Mouse (Mus musculus) midbrain, embryonic 15.5 days (tissue): ENCODE measurements at regions not wholly inside any gene's neighbourhood (a gene's known extent, or its start where the extent isn't known, plus 50 kb on each side); places are given as distances from the start of the nearest gene placed in this dataset.

ENCODE experiments used
- ATAC-seq: fragments of 200-750 bp; cut with Nextera tagmentation; replicated peaks from 2 replicates; pipeline ENCODE4 v1.8.0; 2017; ENCODE audit warnings: moderate TSS enrichment
- H3K27ac ChIP-seq: fragments of 300-500 bp; sonication (generic); 2 replicates; pipeline ENCODE4 v1.5.1; 2015; ENCODE audit warnings: mild to moderate bottlenecking, inconsistent platforms
- H3K27me3 ChIP-seq: fragments of 300-500 bp; sonication (generic); replicated peaks from 2 replicates; pipeline ENCODE4 v1.6.1; 2015; ENCODE audit warnings: inconsistent platforms
- H3K36me3 ChIP-seq: fragments of 300-500 bp; sonication (generic); replicated peaks from 2 replicates; pipeline ENCODE4 v1.6.1; 2015; ENCODE audit warnings: inconsistent platforms
- H3K4me1 ChIP-seq: fragments of 300-500 bp; sonication (generic); 2 replicates; pipeline ENCODE4 v1.6.1; 2015; ENCODE audit warnings: inconsistent platforms
- H3K4me2 ChIP-seq: fragments of 300-500 bp; sonication (generic); 2 replicates; pipeline ENCODE4 v1.6.1; 2015; ENCODE audit warnings: inconsistent platforms, mild to moderate bottlenecking, moderate library complexity
- H3K4me3 ChIP-seq: fragments of 300-500 bp; sonication (generic); 2 replicates; pipeline ENCODE4 v1.5.1; 2015; ENCODE audit warnings: mild to moderate bottlenecking, inconsistent platforms
- H3K9ac ChIP-seq: fragments of 300-500 bp; sonication (generic); 2 replicates; pipeline ENCODE4 v1.6.1; 2015; ENCODE audit warnings: mild to moderate bottlenecking, inconsistent platforms
- H3K9me3 ChIP-seq: fragments of 300-500 bp; sonication (generic); 2 replicates; pipeline ENCODE4 v1.6.1; 2016; ENCODE audit warnings: inconsistent platforms
- WGBS: fragments of 180-500 bp; shearing (Covaris S2); methylation state at CpG from one replicate; pipeline ENCODE4 v1.1.7; 2015; ENCODE audit warnings: mixed read lengths; 5-methylcytosine and 5-hydroxymethylcytosine counted together

GRCm38 (mm10) chr15:56047832-56048231, 1429.6 kb downstream of the Slc22a22 start:
- Histone ChIP-seq H3K36me3 (no peaks in the 10 kb centered on the region), H3K9ac (no peak overlapping the region), H3K4me3 (no peak overlapping the region), H3K4me2 (no peak overlapping the region), H3K9me3 (no peaks in the 10 kb centered on the region), H3K4me1 (no peaks in the 10 kb centered on the region), H3K27ac (no peak overlapping the region), H3K27me3 (no peaks in the 10 kb centered on the region)
- no peak for ATAC-seq
- 78% methylated on average over 2 of the region's 2 CpGs for WGBS

GRCm38 (mm10) chr15:56046679-56047532, 1430.5 kb downstream of the Slc22a22 start:
- H3K9ac ChIP-seq = peak overlapping the region; percentile 35; the same call in 1 of the 2 replicates
- peak overlapping the region; percentile 59 for H3K4me2 ChIP-seq
- H3K36me3 ChIP-seq = no peaks in the 10 kb centered on the region
- ATAC-seq = peak; percentile 94
- no peaks in the 10 kb centered on the region for H3K27me3 ChIP-seq
- H3K4me1 ChIP-seq = no peaks in the 10 kb centered on the region
- H3K9me3 ChIP-seq = no peaks in the 10 kb centered on the region
- peak overlapping the region; percentile 37 for H3K4me3 ChIP-seq
- WGBS = 28% methylated on average over 16 of the region's 16 CpGs
- H3K27ac ChIP-seq = no peak overlapping the region

GRCm38 (mm10) chr15:56045510-56046245, 1431.7 kb downstream of the Slc22a22 start:
- Histone ChIP-seq H3K9me3 (no peaks in the 10 kb centered on the region), H3K4me1 (no peaks in the 10 kb centered on the region), H3K27ac (no peak overlapping the region), H3K36me3 (no peaks in the 10 kb centered on the region), H3K27me3 (no peaks in the 10 kb centered on the region), H3K4me3 (no peak overlapping the region), H3K9ac (no peak overlapping the region), H3K4me2 (no peak overlapping the region)
- ATAC-seq = no peak
- WGBS = 87% methylated on average over 10 of the region's 10 CpGs

GRCm38 (mm10) chr15:56043282-56043681, 1434.1 kb downstream of the Slc22a22 start:
- H3K27ac ChIP-seq = no peak overlapping the region
- WGBS = 83% methylated on average over 4 of the region's 4 CpGs
- no peaks in the 10 kb centered on the region for H3K36me3 ChIP-seq
- no peak for ATAC-seq
- no peak overlapping the region for H3K4me3 ChIP-seq
- no peaks in the 10 kb centered on the region for H3K4me1 ChIP-seq
- no peak overlapping the region for H3K4me2 ChIP-seq
- H3K9me3 ChIP-seq = no peaks in the 10 kb centered on the region
- no peak overlapping the region for H3K9ac ChIP-seq
- H3K27me3 ChIP-seq = no peaks in the 10 kb centered on the region

GRCm38 (mm10) chr15:56042449-56042848, 1435.0 kb downstream of the Slc22a22 start:
- Histone ChIP-seq H3K27me3 (no peaks in the 10 kb centered on the region), H3K36me3 (no peaks in the 10 kb centered on the region), H3K9ac (no peak overlapping the region), H3K27ac (no peak overlapping the region), H3K4me2 (no peak overlapping the region), H3K4me3 (no peak overlapping the region), H3K9me3 (peaks cover 3% of the 10 kb centered on the region; the same call in 1 of the 2 replicates), H3K4me1 (no peaks in the 10 kb centered on the region)
- no peak for ATAC-seq

- no peak overlapping the region for H3K4me3 ChIP-seq
- no peaks in the 10 kb centered on the region for H3K27me3 ChIP-seq
- H3K4me2 ChIP-seq = no peak overlapping the region
- H3K9ac ChIP-seq = no peak overlapping the region
- no peaks in the 10 kb centered on the region for H3K4me1 ChIP-seq
- H3K9me3 ChIP-seq = no peaks in the 10 kb centered on the region; the same call in 1 of the 2 replicates
- 91% methylated on average over 2 of the region's 2 CpGs for WGBS
- no peak for ATAC-seq
- no peak overlapping the region for H3K27ac ChIP-seq
- H3K36me3 ChIP-seq = no peaks in the 10 kb centered on the region
Measured at GRCm38 (mm10) chr15:56030007-56030406, 1447.4 kb downstream of the Slc22a22 start.

- H3K4me3 ChIP-seq = no peak overlapping the region
- no peaks in the 10 kb centered on the region for H3K27me3 ChIP-seq
- H3K9me3 ChIP-seq = no peaks in the 10 kb centered on the region
- no peak overlapping the region for H3K4me2 ChIP-seq
- no peak overlapping the region for H3K27ac ChIP-seq
- H3K36me3 ChIP-seq = no peaks in the 10 kb centered on the region
- ATAC-seq = no peak
- WGBS = 23% methylated on average over 5 of the region's 5 CpGs
- no peak overlapping the region for H3K9ac ChIP-seq
- no peaks in the 10 kb centered on the region for H3K4me1 ChIP-seq
Measured at GRCm38 (mm10) chr15:56027197-56027818, 1450.1 kb downstream of the Slc22a22 start.

- peak; percentile 55; the same call in 1 of the 2 replicates for ATAC-seq
- H3K36me3 ChIP-seq = no peaks in the 10 kb centered on the region
- H3K4me2 ChIP-seq = no peak overlapping the region
- H3K27ac ChIP-seq = no peak overlapping the region
- no peaks in the 10 kb centered on the region for H3K27me3 ChIP-seq
- H3K9ac ChIP-seq = no peak overlapping the region
- no peaks in the 10 kb centered on the region for H3K9me3 ChIP-seq
- WGBS = 76% methylated on average over 1 of the region's 1 CpGs
- H3K4me3 ChIP-seq = no peak overlapping the region
- H3K4me1 ChIP-seq = no peaks in the 10 kb centered on the region
Measured at GRCm38 (mm10) chr15:56024705-56025104, 1452.7 kb downstream of the Slc22a22 start.

GRCm38 (mm10) chr15:56023862-56024484, 1453.5 kb downstream of the Slc22a22 start:
- H3K27ac ChIP-seq = no peak overlapping the region
- WGBS = 78% methylated on average over 5 of the region's 5 CpGs
- no peaks in the 10 kb centered on the region for H3K36me3 ChIP-seq
- ATAC-seq = peak; percentile 72
- no peaks in the 10 kb centered on the region for H3K4me1 ChIP-seq
- H3K9me3 ChIP-seq = no peaks in the 10 kb centered on the region
- H3K4me2 ChIP-seq = no peak overlapping the region
- no peak overlapping the region for H3K4me3 ChIP-seq
- H3K9ac ChIP-seq = no peak overlapping the region
- H3K27me3 ChIP-seq = no peaks in the 10 kb centered on the region

- H3K27me3 ChIP-seq = no peaks in the 10 kb centered on the region
- no peaks in the 10 kb centered on the region for H3K36me3 ChIP-seq
- H3K4me3 ChIP-seq = no peak overlapping the region
- no peak overlapping the region for H3K9ac ChIP-seq
- H3K27ac ChIP-seq = no peak overlapping the region
- WGBS = 89% methylated on average over 4 of the region's 4 CpGs
- H3K9me3 ChIP-seq = no peaks in the 10 kb centered on the region
- H3K4me2 ChIP-seq = no peak overlapping the region
- H3K4me1 ChIP-seq = no peaks in the 10 kb centered on the region
- ATAC-seq = no peak
Measured at GRCm38 (mm10) chr15:56022315-56022714, 1455.1 kb downstream of the Slc22a22 start.

GRCm38 (mm10) chr15:56018141-56018540, 1459.3 kb downstream of the Slc22a22 start:
- Histone ChIP-seq H3K27ac (no peak overlapping the region), H3K4me2 (no peak overlapping the region), H3K36me3 (no peaks in the 10 kb centered on the region), H3K9me3 (no peaks in the 10 kb centered on the region), H3K4me1 (no peaks in the 10 kb centered on the region), H3K27me3 (no peaks in the 10 kb centered on the region), H3K4me3 (no peak overlapping the region), H3K9ac (no peak overlapping the region)
- no peak for ATAC-seq
- whole genome bisulfite sequencing = 91% methylated on average over 1 of the region's 1 CpGs

- H3K27ac ChIP-seq = no peak overlapping the region
- WGBS = 89% methylated on average over 1 of the region's 1 CpGs
- no peak for ATAC-seq
- no peaks in the 10 kb centered on the region for H3K27me3 ChIP-seq
- H3K36me3 ChIP-seq = no peaks in the 10 kb centered on the region
- H3K4me3 ChIP-seq = no peak overlapping the region
- H3K9me3 ChIP-seq = no peaks in the 10 kb centered on the region
- no peak overlapping the region for H3K9ac ChIP-seq
- no peak overlapping the region for H3K4me2 ChIP-seq
- no peaks in the 10 kb centered on the region for H3K4me1 ChIP-seq
Measured at GRCm38 (mm10) chr15:56017561-56017960, 1459.9 kb downstream of the Slc22a22 start.
